Mouse (Mus musculus): ENCODE measurements around the gene Rtp3.

GRCm38 (mm10) chr9:111006544-111006943, 16.2 kb upstream of the Rtp3 start:
- TF ChIP-seq CTCF (IDR thresholded peaks at IDR 0.05; ENCODE audit: insufficient read depth, low read depth, low read length) (no peak), POLR2A (IDR thresholded peaks at IDR 0.05; ENCODE audit: insufficient read depth, low read depth, low read length) (no peak)
